Mouse (Mus musculus) heart, adult 2 months (tissue): Measurements from ENCODE around the gene Paqr4.

ENCODE experiments used
- EP300 ChIP-seq: fragments of 200-500 bp; IDR thresholded peaks from 2 replicates; pipeline ENCODE4 v1.6.1; 2011; ENCODE audit warnings: low read depth, low read length, control low read depth; ENCODE audit not compliant: insufficient read depth
- POLR2A ChIP-seq: fragments of 200-500 bp; IDR thresholded peaks from 2 replicates; pipeline ENCODE4 v1.6.1; 2011; ENCODE audit warnings: mild to moderate bottlenecking, low read depth, low read length, control low read depth; ENCODE audit not compliant: insufficient read depth

- TF ChIP-seq POLR2A (no peak), EP300 (no peak)
These were observed 1.6 kb upstream of the Paqr4 start for GRCm38 (mm10) chr17:23742210-23742793.
